Mouse (Mus musculus): Measurements from ENCODE around the gene Ahcyl1. TPM values are rescaled to one million over a fixed set of nuclear protein-coding genes. Genes with fewer than 3 reads are reported as not detected.

The Ahcyl1 gene
- polyA plus RNA-seq, 1 experiment from 2014 or later, result 43.6 TPM

DNA sequence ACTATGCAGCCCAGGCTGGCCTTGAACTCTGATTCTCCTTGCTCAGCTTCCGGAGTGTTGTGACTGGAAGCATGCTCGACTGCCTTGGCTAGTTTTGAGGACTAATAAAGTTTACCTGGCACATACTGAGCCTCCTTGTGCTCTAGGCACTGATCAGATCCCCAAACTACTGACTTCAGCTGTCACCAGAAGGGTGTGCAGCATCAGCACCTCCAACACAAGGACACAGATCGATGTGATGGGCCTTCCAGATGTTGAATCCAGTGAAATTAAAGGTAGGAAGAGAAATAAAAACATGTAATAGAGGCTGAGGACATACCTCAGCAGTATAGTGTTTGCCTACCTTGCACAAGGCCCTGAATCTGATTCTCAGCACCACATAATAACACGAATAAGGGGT, 66.9 kb downstream of the Ahcyl1 start:
- no peaks in the 10 kb centered on the region for H3K9me3 ChIP-seq (ENCODE audit: control insufficient read depth, low read length)
- no peak overlapping the region for H3K27ac ChIP-seq (ENCODE audit: low read length)
- H3K4me1 ChIP-seq (ENCODE audit: control insufficient read depth, insufficient read depth, low read length), result 0 out of 2 replicates have a peak, but pooled peaks cover 6% of the 10 kb centered on the region
- no peaks in the 10 kb centered on the region for H3K27me3 ChIP-seq (replicated peaks; ENCODE audit: control insufficient read depth, insufficient read depth, low read length)
- no peak overlapping the region for H3K4me3 ChIP-seq (ENCODE audit: low read length)
- H3K4me2 ChIP-seq (ENCODE audit: low read depth, low read length), result no peak overlapping the region
- WGBS, result 92% methylated on average over 4 of the region's 4 CpGs
- no peak overlapping the region for H3K9ac ChIP-seq (ENCODE audit: low read depth, low read length)
- no peak for ATAC-seq
- peaks cover 11% of the 10 kb centered on the region; the same call in 1 of the 2 replicates for H3K36me3 ChIP-seq (ENCODE audit: control insufficient read depth, insufficient read depth, low read length)

DNA sequence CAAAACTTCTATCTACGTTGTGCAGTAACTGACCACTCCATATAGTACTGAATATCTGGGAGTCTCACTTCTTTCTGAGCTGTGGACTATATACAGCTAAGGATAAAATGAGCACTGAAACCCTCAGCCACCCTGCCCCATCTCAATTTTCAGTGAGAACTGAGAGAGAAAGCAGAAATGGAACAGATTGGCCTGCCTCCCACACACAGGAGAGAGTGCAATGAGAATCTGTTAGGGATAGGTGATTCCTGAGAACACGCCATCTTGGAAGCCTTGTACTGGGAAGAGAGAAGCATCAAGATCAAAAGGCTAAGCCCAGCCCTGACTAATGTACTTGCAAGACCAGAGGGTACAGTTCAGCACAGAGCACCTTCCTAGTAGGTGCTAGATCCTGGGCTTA, 67.8 kb downstream of the Ahcyl1 start:
- Histone ChIP-seq H3K27ac (ENCODE audit: low read length) (no peak overlapping the region), H3K4me1 (ENCODE audit: control insufficient read depth, insufficient read depth, low read length) (0 out of 2 replicates have a peak, but pooled peaks cover 6% of the 10 kb centered on the region), H3K36me3 (ENCODE audit: control insufficient read depth, insufficient read depth, low read length) (peaks cover 13% of the 10 kb centered on the region; the same call in 1 of the 2 replicates), H3K27me3 (replicated peaks; ENCODE audit: control insufficient read depth, insufficient read depth, low read length) (no peaks in the 10 kb centered on the region), H3K9ac (ENCODE audit: low read depth, low read length) (no peak overlapping the region), H3K4me2 (ENCODE audit: low read depth, low read length) (no peak overlapping the region), H3K4me3 (ENCODE audit: low read length) (no peak overlapping the region), H3K9me3 (ENCODE audit: control insufficient read depth, low read length) (no peaks in the 10 kb centered on the region)
- ATAC-seq, result no peak
- 96% methylated on average over 2 of the region's 2 CpGs for WGBS

DNA sequence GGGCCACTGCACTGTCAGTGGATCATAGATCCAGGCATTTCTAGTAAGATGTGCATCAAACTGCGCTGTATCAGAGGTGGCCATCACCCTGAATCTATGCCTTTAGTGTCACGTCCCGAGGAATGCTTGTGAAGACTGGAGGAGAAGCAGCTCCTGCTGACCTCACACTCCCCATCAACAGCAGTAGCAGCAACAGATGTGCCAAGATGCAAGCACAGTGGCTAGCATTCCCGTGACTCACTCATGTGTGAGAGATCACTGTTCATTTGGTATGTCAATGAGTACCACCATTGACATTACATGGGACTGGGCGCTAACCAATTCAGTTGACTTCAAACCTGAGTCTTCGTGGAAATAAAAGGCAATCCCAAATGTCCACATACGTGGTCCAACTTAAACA, 68.7 kb downstream of the Ahcyl1 start:
- Histone ChIP-seq H3K4me3 (ENCODE audit: low read length) (no peak overlapping the region), H3K9me3 (ENCODE audit: control insufficient read depth, low read length) (no peaks in the 10 kb centered on the region), H3K27me3 (replicated peaks; ENCODE audit: control insufficient read depth, insufficient read depth, low read length) (no peaks in the 10 kb centered on the region), H3K9ac (ENCODE audit: low read depth, low read length) (no peak overlapping the region), H3K27ac (ENCODE audit: low read length) (no peak overlapping the region), H3K4me2 (ENCODE audit: low read depth, low read length) (no peak overlapping the region), H3K4me1 (ENCODE audit: control insufficient read depth, insufficient read depth, low read length) (0 out of 2 replicates have a peak, but pooled peaks cover 6% of the 10 kb centered on the region), H3K36me3 (ENCODE audit: control insufficient read depth, insufficient read depth, low read length) (peaks cover 13% of the 10 kb centered on the region; the same call in 1 of the 2 replicates)
- no peak for ATAC-seq
- 94% methylated on average over 7 of the region's 7 CpGs for WGBS

DNA sequence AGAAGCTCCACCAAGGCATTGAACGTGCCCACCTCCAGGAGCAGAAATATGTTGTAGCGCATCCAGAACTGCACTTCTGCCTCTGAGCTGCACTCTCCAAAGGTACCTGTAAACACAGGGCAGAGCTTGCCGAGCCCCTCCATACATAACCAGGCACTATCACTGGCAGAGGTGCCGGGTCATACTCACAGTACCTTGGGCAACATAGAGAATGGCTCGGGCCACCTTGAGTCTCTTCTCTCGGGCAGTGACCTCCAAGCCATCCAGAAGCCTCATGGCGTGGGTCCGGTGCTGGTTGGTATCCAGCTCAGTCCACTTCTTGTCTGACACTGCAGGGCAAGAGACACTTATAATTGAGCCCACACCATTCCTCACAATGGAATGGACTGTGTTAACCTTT, 69.6 kb downstream of the Ahcyl1 start:
- Histone ChIP-seq H3K27me3 (replicated peaks; ENCODE audit: control insufficient read depth, insufficient read depth, low read length) (no peaks in the 10 kb centered on the region), H3K9ac (ENCODE audit: low read depth, low read length) (no peak overlapping the region), H3K4me3 (ENCODE audit: low read length) (no peak overlapping the region), H3K9me3 (ENCODE audit: control insufficient read depth, low read length) (no peaks in the 10 kb centered on the region), H3K27ac (ENCODE audit: low read length) (no peak overlapping the region), H3K4me2 (ENCODE audit: low read depth, low read length) (no peak overlapping the region), H3K4me1 (ENCODE audit: control insufficient read depth, insufficient read depth, low read length) (0 out of 2 replicates have a peak, but pooled peaks cover 6% of the 10 kb centered on the region), H3K36me3 (ENCODE audit: control insufficient read depth, insufficient read depth, low read length) (peaks cover 14% of the 10 kb centered on the region; the same call in 1 of the 2 replicates)
- WGBS, result 94% methylated on average over 8 of the region's 8 CpGs
- no peak for ATAC-seq

DNA sequence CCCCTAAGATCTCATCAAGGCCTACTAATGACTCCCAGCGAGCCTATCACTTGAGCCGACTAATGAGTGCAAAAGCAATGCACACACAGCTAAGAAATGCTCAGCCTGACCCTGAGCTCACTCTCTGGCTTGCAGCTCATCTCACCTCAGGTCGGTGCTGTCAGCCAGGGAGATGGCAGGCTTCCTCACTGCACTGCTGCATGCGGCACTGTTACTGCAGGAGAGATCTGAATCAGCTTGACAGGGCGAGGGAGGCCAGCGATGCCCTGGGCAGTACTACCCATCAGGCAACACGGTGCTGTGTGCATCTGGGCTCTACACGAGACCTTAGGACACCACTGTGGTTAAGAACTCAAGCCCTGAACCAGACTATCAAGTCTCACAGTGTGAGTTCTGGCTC, 70.8 kb downstream of the Ahcyl1 start:
- Histone ChIP-seq H3K9ac (ENCODE audit: low read depth, low read length) (no peak overlapping the region), H3K36me3 (ENCODE audit: control insufficient read depth, insufficient read depth, low read length) (peaks cover 14% of the 10 kb centered on the region; the same call in 1 of the 2 replicates), H3K27ac (ENCODE audit: low read length) (no peak overlapping the region), H3K27me3 (replicated peaks; ENCODE audit: control insufficient read depth, insufficient read depth, low read length) (no peaks in the 10 kb centered on the region), H3K4me2 (ENCODE audit: low read depth, low read length) (no peak overlapping the region), H3K9me3 (ENCODE audit: control insufficient read depth, low read length) (no peaks in the 10 kb centered on the region), H3K4me1 (ENCODE audit: control insufficient read depth, insufficient read depth, low read length) (0 out of 2 replicates have a peak, but pooled peaks cover 6% of the 10 kb centered on the region), H3K4me3 (ENCODE audit: low read length) (no peak overlapping the region)
- ATAC-seq, result no peak
- WGBS, result 88% methylated on average over 8 of the region's 8 CpGs

DNA sequence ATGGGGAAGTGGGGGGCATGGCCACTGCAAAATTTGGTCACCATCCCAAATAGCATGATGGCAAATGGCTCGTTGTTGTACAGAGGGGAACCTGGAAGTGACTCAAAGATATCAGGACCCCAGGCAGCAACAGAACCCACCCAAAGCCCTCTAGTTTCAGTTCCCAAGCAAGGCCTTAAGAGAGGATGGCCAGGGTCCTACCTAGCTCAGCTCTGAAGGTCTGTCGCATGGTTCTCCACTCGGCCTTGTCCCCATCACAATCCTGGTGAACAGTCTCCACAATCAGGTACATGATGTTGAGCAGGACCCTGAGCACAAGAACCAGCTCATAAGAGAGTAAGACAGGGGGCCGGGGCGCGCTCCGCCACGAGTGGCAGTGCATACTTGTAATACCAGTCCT, 71.9 kb downstream of the Ahcyl1 start:
- H3K27ac ChIP-seq (ENCODE audit: low read length), result no peak overlapping the region
- no peak overlapping the region for H3K4me3 ChIP-seq (ENCODE audit: low read length)
- ATAC-seq, result no peak
- peaks cover 20% of the 10 kb centered on the region for H3K36me3 ChIP-seq (ENCODE audit: control insufficient read depth, insufficient read depth, low read length)
- H3K9me3 ChIP-seq (ENCODE audit: control insufficient read depth, low read length), result no peaks in the 10 kb centered on the region
- no peak overlapping the region for H3K4me2 ChIP-seq (ENCODE audit: low read depth, low read length)
- H3K4me1 ChIP-seq (ENCODE audit: control insufficient read depth, insufficient read depth, low read length), result no peaks in the 10 kb centered on the region
- WGBS, result 96% methylated on average over 8 of the region's 8 CpGs
- no peak overlapping the region for H3K9ac ChIP-seq (ENCODE audit: low read depth, low read length)
- no peaks in the 10 kb centered on the region for H3K27me3 ChIP-seq (replicated peaks; ENCODE audit: control insufficient read depth, insufficient read depth, low read length)

DNA sequence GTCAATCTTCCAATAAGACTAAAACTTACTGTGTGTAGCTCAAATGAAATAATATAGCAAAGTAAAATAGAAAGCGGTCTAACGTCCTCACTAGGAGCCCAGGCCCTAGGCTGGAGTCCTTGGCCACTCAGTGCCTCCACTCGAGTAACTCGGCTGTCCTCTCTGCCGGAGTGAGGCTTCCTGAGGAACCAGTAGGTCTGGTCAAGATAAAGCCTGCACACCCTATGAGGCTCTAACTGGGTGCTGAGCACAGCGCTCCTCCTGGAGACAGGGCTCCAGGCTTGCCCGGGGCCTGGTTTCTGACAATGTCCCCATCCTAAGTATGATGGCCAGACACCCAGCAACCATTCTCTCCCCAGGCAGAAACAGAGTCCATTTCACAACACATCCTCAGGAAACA, 73.8 kb downstream of the Ahcyl1 start:
- Histone ChIP-seq H3K27me3 (replicated peaks; ENCODE audit: control insufficient read depth, insufficient read depth, low read length) (no peaks in the 10 kb centered on the region), H3K27ac (ENCODE audit: low read length) (no peak overlapping the region), H3K4me2 (ENCODE audit: low read depth, low read length) (no peak overlapping the region), H3K9ac (ENCODE audit: low read depth, low read length) (no peak overlapping the region), H3K9me3 (ENCODE audit: control insufficient read depth, low read length) (no peaks in the 10 kb centered on the region), H3K36me3 (ENCODE audit: control insufficient read depth, insufficient read depth, low read length) (peaks cover 27% of the 10 kb centered on the region), H3K4me3 (ENCODE audit: low read length) (no peak overlapping the region), H3K4me1 (ENCODE audit: control insufficient read depth, insufficient read depth, low read length) (no peaks in the 10 kb centered on the region)
- ATAC-seq, result no peak
- WGBS, result 96% methylated on average over 7 of the region's 7 CpGs

DNA sequence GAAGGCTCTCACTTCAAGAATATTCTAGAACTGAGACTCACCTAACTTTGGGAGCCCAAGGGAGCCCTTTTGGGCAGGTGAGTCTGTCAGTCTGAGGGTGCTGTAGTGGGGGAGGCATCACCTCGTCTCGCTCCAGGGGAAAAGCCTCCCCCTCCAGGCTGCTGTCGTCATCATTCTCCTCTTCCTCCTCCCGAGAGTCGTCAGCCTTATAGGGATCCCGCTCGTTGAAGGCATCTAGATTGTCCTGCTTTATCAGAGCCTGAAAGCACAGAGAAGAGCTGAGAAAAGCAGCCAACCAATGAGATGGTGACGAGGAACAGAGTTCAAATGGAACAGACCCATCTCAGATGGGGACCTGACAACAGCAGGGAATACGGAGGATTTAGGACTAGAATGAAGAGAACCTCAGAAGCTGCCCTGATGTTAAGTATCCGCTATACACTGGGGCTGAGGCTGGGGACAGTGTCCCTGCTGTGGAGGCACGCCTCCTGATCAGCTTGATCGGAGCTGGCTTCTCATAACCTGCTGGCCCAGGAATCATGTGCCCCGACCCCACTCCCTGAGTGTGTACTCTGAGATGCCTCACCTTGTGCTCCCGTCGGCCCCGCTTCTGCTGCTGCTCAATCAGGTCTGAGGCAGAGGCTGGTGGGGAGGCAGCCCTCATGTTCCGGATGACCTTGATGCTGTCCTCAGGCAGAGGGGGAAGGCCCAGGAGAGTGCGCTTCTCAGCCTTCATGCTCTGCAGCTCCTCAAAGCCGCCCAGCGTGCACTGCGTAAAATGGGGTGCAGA, 74.9 kb downstream of the Ahcyl1 start:
- Histone ChIP-seq H3K36me3 (ENCODE audit: control insufficient read depth, insufficient read depth, low read length) (peaks cover 24% of the 10 kb centered on the region), H3K9ac (ENCODE audit: low read depth, low read length) (no peak overlapping the region), H3K27me3 (replicated peaks; ENCODE audit: control insufficient read depth, insufficient read depth, low read length) (no peaks in the 10 kb centered on the region), H3K4me3 (ENCODE audit: low read length) (no peak overlapping the region), H3K27ac (ENCODE audit: low read length) (no peak overlapping the region), H3K4me1 (ENCODE audit: control insufficient read depth, insufficient read depth, low read length) (no peaks in the 10 kb centered on the region), H3K9me3 (ENCODE audit: control insufficient read depth, low read length) (no peaks in the 10 kb centered on the region), H3K4me2 (ENCODE audit: low read depth, low read length) (no peak overlapping the region)
- 92% methylated on average over 21 of the region's 21 CpGs for WGBS
- no peak for ATAC-seq

DNA sequence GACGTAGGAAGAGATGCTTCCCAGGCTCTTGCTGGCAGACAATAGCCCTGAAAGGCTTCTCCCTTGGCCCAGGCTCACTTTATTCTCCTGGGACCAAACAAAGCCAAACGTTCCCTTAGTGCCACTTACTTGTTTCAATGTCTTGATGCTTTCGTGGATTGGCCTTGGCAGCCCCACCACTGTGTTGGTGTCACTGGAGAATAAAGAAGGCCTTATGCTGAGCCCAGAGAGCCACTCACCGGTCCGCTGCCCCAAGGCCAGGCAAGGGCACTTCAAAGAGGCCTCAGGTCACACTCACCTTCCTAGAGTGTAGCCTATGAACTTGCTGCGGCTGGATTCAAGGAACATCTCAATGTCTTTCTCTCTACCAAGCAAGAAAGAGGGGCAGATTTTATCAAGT, 76.4 kb downstream of the Ahcyl1 start:
- Histone ChIP-seq H3K4me3 (ENCODE audit: low read length) (no peak overlapping the region), H3K27ac (ENCODE audit: low read length) (no peak overlapping the region), H3K4me2 (ENCODE audit: low read depth, low read length) (no peak overlapping the region), H3K4me1 (ENCODE audit: control insufficient read depth, insufficient read depth, low read length) (no peaks in the 10 kb centered on the region), H3K27me3 (replicated peaks; ENCODE audit: control insufficient read depth, insufficient read depth, low read length) (no peaks in the 10 kb centered on the region), H3K9ac (ENCODE audit: low read depth, low read length) (no peak overlapping the region), H3K9me3 (ENCODE audit: control insufficient read depth, low read length) (no peaks in the 10 kb centered on the region), H3K36me3 (ENCODE audit: control insufficient read depth, insufficient read depth, low read length) (peaks cover 30% of the 10 kb centered on the region)
- 86% methylated on average over 6 of the region's 6 CpGs for WGBS
- ATAC-seq, result no peak
